Mouse (Mus musculus) ES-Bruce4 (cell line): ENCODE measurements around the gene Clybl.

ENCODE experiments used
- CTCF ChIP-seq: IDR thresholded peaks from one replicate; pipeline ENCODE4 v1.8.1; 2011; ENCODE audit warnings: low read depth, low read length
- POLR2A ChIP-seq: IDR thresholded peaks from one replicate; pipeline ENCODE4 v1.8.1; 2011; ENCODE audit warnings: low read length; ENCODE audit not compliant: insufficient read depth

DNA sequence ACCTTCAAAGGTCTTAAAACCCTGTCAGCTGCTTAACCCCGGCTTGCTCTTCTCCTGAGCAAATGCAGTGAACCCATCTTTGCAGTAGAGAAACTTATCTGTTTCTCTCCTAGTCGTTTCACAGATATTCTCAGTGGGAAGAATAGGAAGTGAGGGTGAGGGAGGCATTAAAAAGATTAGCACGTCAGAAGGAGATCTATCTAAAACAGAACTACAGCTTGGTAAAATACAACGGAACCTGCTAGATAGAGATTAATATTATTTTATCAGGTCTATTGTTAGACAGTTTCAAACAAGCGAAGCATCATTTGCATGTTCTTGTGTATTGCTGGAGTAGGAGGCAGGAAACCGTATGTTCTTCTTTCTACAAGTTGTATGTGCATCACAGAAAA lies 42.6 kb downstream of the Clybl start:
- no peak for TF ChIP-seq CTCF
- no peak for TF ChIP-seq POLR2A
